Mouse (Mus musculus): ENCODE measurements around the gene Bicc1. TPM values are rescaled to one million over a fixed set of nuclear protein-coding genes. Genes with fewer than 3 reads are reported as not detected.

Gene Bicc1
- polyA plus RNA-seq (2017; shearing (Covaris generic)): not detected

GRCm38 (mm10) chr10:71159676-71160235 lies at the start of gene Bicc1:
Gene Bicc1, minus strand, starts transcription at chr10:71159700.

Other genes starting within 250 kb of the Bicc1 start
- gene Tfam, start 78.6 kb upstream of the Bicc1 start, polyA plus RNA-seq (2017; shearing (Covaris generic)): 131 TPM
- gene Ube2d1, start 125.6 kb upstream of the Bicc1 start, polyA plus RNA-seq (2017; shearing (Covaris generic)): 25.4 TPM
- gene Cisd1, start 185.3 kb upstream of the Bicc1 start, polyA plus RNA-seq (2017; shearing (Covaris generic)): 43.0 TPM
- 3.5 TPM for gene Ipmk, start 188.1 kb upstream of the Bicc1 start, polyA plus RNA-seq (2017; shearing (Covaris generic))